Mouse (Mus musculus): Measurements from ENCODE around the gene BC024978. TPM values are rescaled to one million over a fixed set of nuclear protein-coding genes. Genes with fewer than 3 reads are reported as not detected.

The BC024978 gene
- polyA plus RNA-seq, 1 experiment: 2.3 TPM

GRCm38 (mm10) chr7:27251946-27252345 is 56.4 kb downstream of the BC024978 start:
- Histone ChIP-seq H3K4me3 (replicated peaks) (no peak overlapping the region), H3K36me3 (replicated peaks; ENCODE audit: low read length) (peaks cover 82% of the 10 kb centered on the region), H3K9me3 (0 out of 2 replicates have a peak, but pooled peaks cover 8% of the 10 kb centered on the region), H3K4me1 (peaks cover 32% of the 10 kb centered on the region), H3K27me3 (replicated peaks) (no peaks in the 10 kb centered on the region)
- no peak for TF ChIP-seq GATA1 (IDR thresholded peaks at IDR 0.05; ENCODE audit: borderline replicate concordance, low read length)
- TF ChIP-seq FLI1 (IDR thresholded peaks at IDR 0.05; ENCODE audit: low read length): no peak

- H3K27me3 ChIP-seq (replicated peaks): peaks cover 19% of the 10 kb centered on the region
- H3K9me3 ChIP-seq: 0 out of 2 replicates have a peak, but pooled peaks cover 5% of the 10 kb centered on the region
- H3K4me3 ChIP-seq (replicated peaks): peak overlapping the region; percentile 5
- H3K4me1 ChIP-seq: peaks cover 67% of the 10 kb centered on the region
- peaks cover 66% of the 10 kb centered on the region for H3K36me3 ChIP-seq (replicated peaks; ENCODE audit: low read length)
- no peak for TF ChIP-seq GATA1 (IDR thresholded peaks at IDR 0.05; ENCODE audit: borderline replicate concordance, low read length)
- no peak for TF ChIP-seq FLI1 (IDR thresholded peaks at IDR 0.05; ENCODE audit: low read length)
Measured at GRCm38 (mm10) chr7:27255721-27256120, 60.1 kb downstream of the BC024978 start.

- Histone ChIP-seq H3K9me3 (0 out of 2 replicates have a peak, but pooled peaks cover 5% of the 10 kb centered on the region), H3K4me1 (peaks cover 62% of the 10 kb centered on the region), H3K36me3 (replicated peaks; ENCODE audit: low read length) (peaks cover 52% of the 10 kb centered on the region), H3K4me3 (replicated peaks) (peak overlapping the region; percentile 92), H3K27me3 (replicated peaks) (peaks cover 33% of the 10 kb centered on the region)
- TF ChIP-seq GATA1 (IDR thresholded peaks at IDR 0.05; ENCODE audit: borderline replicate concordance, low read length) (no peak), FLI1 (IDR thresholded peaks at IDR 0.05; ENCODE audit: low read length) (no peak)
Measured at GRCm38 (mm10) chr7:27257046-27257851, 61.7 kb downstream of the BC024978 start.

DNA sequence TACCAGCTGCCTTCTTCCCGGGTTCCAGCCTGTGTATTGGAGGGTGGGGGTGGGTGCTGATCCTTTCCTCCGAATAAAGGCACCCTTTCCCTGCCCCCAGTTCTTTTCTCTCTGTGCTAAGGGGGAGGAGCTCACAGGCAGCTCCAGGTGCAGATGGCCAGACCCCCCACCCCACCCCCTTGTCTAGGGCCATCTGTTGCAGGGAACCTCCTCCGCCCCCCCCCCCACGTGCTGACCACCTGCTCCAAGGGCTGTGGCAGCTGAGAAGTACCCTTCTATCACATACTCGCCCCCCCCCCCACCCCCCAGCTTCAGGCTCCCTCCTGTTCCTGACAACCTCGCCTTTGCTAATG is 62.2 kb downstream of the BC024978 start:
- H3K4me1 ChIP-seq: peaks cover 59% of the 10 kb centered on the region
- 0 out of 2 replicates have a peak, but pooled peaks cover 5% of the 10 kb centered on the region for H3K9me3 ChIP-seq
- H3K4me3 ChIP-seq (replicated peaks): peak overlapping the region; percentile 92
- H3K27me3 ChIP-seq (replicated peaks): peaks cover 37% of the 10 kb centered on the region
- H3K36me3 ChIP-seq (replicated peaks; ENCODE audit: low read length): peaks cover 47% of the 10 kb centered on the region
- no peak for TF ChIP-seq GATA1 (IDR thresholded peaks at IDR 0.05; ENCODE audit: borderline replicate concordance, low read length)
- no peak for TF ChIP-seq FLI1 (IDR thresholded peaks at IDR 0.05; ENCODE audit: low read length)

- no peak for TF ChIP-seq GATA1 (IDR thresholded peaks at IDR 0.05; ENCODE audit: borderline replicate concordance, low read length)
- H3K27me3 ChIP-seq (replicated peaks): peaks cover 42% of the 10 kb centered on the region
- peaks cover 55% of the 10 kb centered on the region for H3K4me1 ChIP-seq
- peaks cover 42% of the 10 kb centered on the region for H3K36me3 ChIP-seq (replicated peaks; ENCODE audit: low read length)
- H3K9me3 ChIP-seq: 0 out of 2 replicates have a peak, but pooled peaks cover 5% of the 10 kb centered on the region
- H3K4me3 ChIP-seq (replicated peaks): peak within 1 kb of the TSS; percentile 92
Measured at GRCm38 (mm10) chr7:27258205-27258899, 62.8 kb downstream of the BC024978 start, which contains the start of gene Numbl. Gene Numbl, plus strand, starts transcription at chr7:27258433.

DNA sequence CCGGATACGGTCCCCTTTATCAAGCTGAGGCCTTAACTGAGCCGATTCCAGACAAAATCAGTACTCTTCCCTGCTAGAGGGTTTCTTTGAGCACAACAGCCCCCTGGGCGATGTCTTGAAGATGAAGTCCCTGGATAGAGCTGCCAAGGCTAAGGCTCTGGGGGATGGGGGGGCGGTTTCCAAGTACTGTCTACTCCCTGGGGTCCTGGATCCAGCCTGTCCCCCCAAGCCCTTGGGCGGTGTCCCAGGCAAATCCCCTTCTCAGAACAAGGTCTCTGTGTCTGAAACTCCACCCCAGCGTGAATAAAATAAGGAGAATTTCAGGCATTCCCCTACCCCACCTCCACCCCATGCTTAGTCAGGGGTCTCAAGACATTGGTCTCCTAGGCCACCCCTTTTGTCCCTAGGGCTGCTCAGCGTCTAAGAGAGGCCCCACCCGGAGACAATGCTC is 63.7 kb downstream of the BC024978 start:
- H3K9me3 ChIP-seq: 0 out of 2 replicates have a peak, but pooled peaks cover 3% of the 10 kb centered on the region
- peaks cover 33% of the 10 kb centered on the region for H3K36me3 ChIP-seq (replicated peaks; ENCODE audit: low read length)
- no peak for TF ChIP-seq GATA1 (IDR thresholded peaks at IDR 0.05; ENCODE audit: borderline replicate concordance, low read length)
- peaks cover 52% of the 10 kb centered on the region for H3K4me1 ChIP-seq
- peaks cover 42% of the 10 kb centered on the region for H3K27me3 ChIP-seq (replicated peaks)
- peak overlapping the region; percentile 92 for H3K4me3 ChIP-seq (replicated peaks)

GRCm38 (mm10) chr7:27259771-27260170 is 64.2 kb downstream of the BC024978 start:
- TF ChIP-seq FLI1 (IDR thresholded peaks at IDR 0.05; ENCODE audit: low read length): no peak
- TF ChIP-seq GATA1 (IDR thresholded peaks at IDR 0.05; ENCODE audit: borderline replicate concordance, low read length): no peak

More at GRCm38 (mm10) chr7:27259771-27260170, 64.2 kb downstream of the BC024978 start:
- H3K36me3 ChIP-seq (replicated peaks; ENCODE audit: low read length): peaks cover 28% of the 10 kb centered on the region
- H3K9me3 ChIP-seq: no peaks in the 10 kb centered on the region
- peak overlapping the region; percentile 67 for H3K4me3 ChIP-seq (replicated peaks)
- peaks cover 47% of the 10 kb centered on the region for H3K4me1 ChIP-seq
- H3K27me3 ChIP-seq (replicated peaks): peaks cover 43% of the 10 kb centered on the region

Other genes starting within 250 kb of the BC024978 start
- not detected in 2 replicates for gene Cyp2a12, start 166.7 kb upstream of the BC024978 start, polyA plus RNA-seq (2012; ENCODE audit: insufficient read depth, low replicate concordance)
- not detected in 2 replicates for gene Cyp2f2, start 75.9 kb upstream of the BC024978 start, polyA plus RNA-seq (2012; ENCODE audit: insufficient read depth, low replicate concordance)
- not detected in 2 replicates for gene Cyp2t4, start 42.1 kb upstream of the BC024978 start, polyA plus RNA-seq (2012; ENCODE audit: insufficient read depth, low replicate concordance)
- 75.2 and 107 TPM in 2 replicates for gene Egln2, start 29.0 kb upstream of the BC024978 start, polyA plus RNA-seq (2012; ENCODE audit: insufficient read depth, low replicate concordance)
- gene Rab4b, start 16.9 kb upstream of the BC024978 start, polyA plus RNA-seq (2012; ENCODE audit: insufficient read depth, low replicate concordance): 400 and 700 TPM in 2 replicates
- not detected in 2 replicates for gene Gm21983, start 14.7 kb upstream of the BC024978 start, polyA plus RNA-seq (2012; ENCODE audit: insufficient read depth, low replicate concordance)
- gene Mia, start 14.6 kb upstream of the BC024978 start, polyA plus RNA-seq (2012; ENCODE audit: insufficient read depth, low replicate concordance): not detected in 2 replicates
- 467 and 2,125 TPM in 2 replicates for gene Snrpa, start 490 bp downstream of the BC024978 start, polyA plus RNA-seq (2012; ENCODE audit: insufficient read depth, low replicate concordance)
- gene Itpkc, start 32.9 kb downstream of the BC024978 start, polyA plus RNA-seq (2012; ENCODE audit: insufficient read depth, low replicate concordance): 1.0 and 3.0 TPM in 2 replicates
- gene Coq8b, start 37.2 kb downstream of the BC024978 start, polyA plus RNA-seq (2012; ENCODE audit: insufficient read depth, low replicate concordance): 45.5 and 46.3 TPM in 2 replicates
- 2.0 and 2.4 TPM in 2 replicates for gene Numbl, start 62.7 kb downstream of the BC024978 start, polyA plus RNA-seq (2012; ENCODE audit: insufficient read depth, low replicate concordance)
- gene Ltbp4, start 141.9 kb downstream of the BC024978 start, polyA plus RNA-seq (2012; ENCODE audit: insufficient read depth, low replicate concordance): 0.28 TPM in 1 of 2 replicates, not detected in the other
- gene Shkbp1, start 160.2 kb downstream of the BC024978 start, polyA plus RNA-seq (2012; ENCODE audit: insufficient read depth, low replicate concordance): 214 and 344 TPM in 2 replicates
- 1.4 and 7.6 TPM in 2 replicates for gene Gm20479, start 161.6 kb downstream of the BC024978 start, polyA plus RNA-seq (2012; ENCODE audit: insufficient read depth, low replicate concordance)